10 mouse cellular contexts compared by ENCODE assay signal in the genomic region with DNA sequence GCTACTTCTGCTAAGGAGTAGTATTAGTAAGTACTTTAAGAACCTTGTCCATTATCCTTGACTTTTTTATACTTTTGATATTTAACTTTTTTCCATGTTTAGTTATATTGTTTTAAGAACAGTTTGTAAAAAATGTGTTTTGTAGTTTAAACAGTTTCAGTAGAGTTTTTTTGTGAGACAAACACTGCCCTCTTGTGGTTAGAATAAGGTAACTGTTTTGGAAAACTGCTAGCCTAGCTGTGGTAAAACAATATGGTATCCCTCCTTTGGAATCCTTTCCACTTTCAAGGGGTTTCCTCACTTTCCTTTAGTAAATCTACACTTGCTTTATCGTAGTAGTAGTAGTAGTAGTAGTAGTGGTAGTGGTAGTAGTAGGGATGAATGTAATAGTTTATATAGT. TPM values are rescaled to one million over a fixed set of nuclear protein-coding genes. Genes with fewer than 3 reads are reported as not detected.
DNase-seq lines count a peak whose midpoint lies in the region; ATAC-seq and TF ChIP-seq lines count a peak whose summit lies in the region.
"Had no signal": no experiment of that assay in that cellular context is flagged by ENCODE, and none has a peak within 500 bp of the region (broad histone marks: within the 10 kb centered on the region; RNA-seq: fewer than 3 reads in every experiment).

No protein-coding gene starts in this region.

- 100% methylated on average over 1 of the region's 1 CpGs for WGBS in intestine, postnatal 0 days
- whole genome bisulfite sequencing in intestine, embryonic 15.5 days = 100% methylated on average over 1 of the region's 1 CpGs

- no peaks in the 10 kb centered on the region for H3K27me3 ChIP-seq in intestine, postnatal 0 days (replicated peaks; ENCODE audit: control insufficient read depth, insufficient read depth, low read length)
- no peaks in the 10 kb centered on the region for H3K27me3 ChIP-seq in intestine, embryonic 15.5 days (replicated peaks)
- H3K27me3 ChIP-seq: embryonic facial prominence, embryonic 15.5 days had no signal

- no peak overlapping the region for H3K27ac ChIP-seq in intestine, postnatal 0 days (ENCODE audit: low read depth, low read length)
- H3K27ac ChIP-seq in intestine, embryonic 15.5 days = no peak overlapping the region
- H3K27ac ChIP-seq: embryonic facial prominence, embryonic 15.5 days had no signal

- H3K4me2 ChIP-seq in intestine, postnatal 0 days (replicated peaks; ENCODE audit: low read depth) = no peak overlapping the region
- H3K4me2 ChIP-seq in intestine, embryonic 15.5 days (replicated peaks) = no peak overlapping the region
- H3K4me2 ChIP-seq: embryonic facial prominence, embryonic 15.5 days had no signal

- peak; percentile 59 for TF ChIP-seq CTCF in intestine, postnatal 0 days (IDR thresholded peaks at IDR 0.05; ENCODE audit: low read depth)

- no peak for ATAC-seq in intestine, postnatal 0 days
- ATAC-seq in intestine, embryonic 15.5 days = no peak
- peak; percentile 77 for ATAC-seq in erythroblast, adult 5-6 weeks (replicated peaks; ENCODE audit: low FRiP score, poor library complexity, severe bottlenecking)
- ATAC-seq: hindbrain, embryonic 16.5 days had no signal

- H3K4me3 ChIP-seq in intestine, postnatal 0 days (ENCODE audit: low read depth, low read length) = no peak overlapping the region
- H3K4me3 ChIP-seq in intestine, embryonic 15.5 days (replicated peaks) = no peak overlapping the region
- H3K4me3 ChIP-seq: embryonic facial prominence, embryonic 15.5 days had no signal

- H3K9ac ChIP-seq in intestine, postnatal 0 days (ENCODE audit: low read depth, low read length) = no peak overlapping the region
- no peak overlapping the region for H3K9ac ChIP-seq in intestine, embryonic 15.5 days
- H3K9ac ChIP-seq: embryonic facial prominence, embryonic 15.5 days had no signal

- DNase-seq in 3T3-L1 (ENCODE audit: low read depth, low spot score) = peak; percentile 53
- peak; percentile 56 for DNase-seq in CD4-positive, CD25-positive, alpha-beta regulatory T cell, adult 2 months (ENCODE audit: low read depth, low spot score)
- DNase-seq in cerebellum, postnatal 25 days = no peak
- no peak for DNase-seq in kidney, adult 11 months
- DNase-seq in kidney, postnatal 25 days = no peak

- H3K36me3 ChIP-seq in intestine, postnatal 0 days (ENCODE audit: control insufficient read depth, insufficient read depth) = no peaks in the 10 kb centered on the region
- no peaks in the 10 kb centered on the region for H3K36me3 ChIP-seq in intestine, embryonic 15.5 days

- no peaks in the 10 kb centered on the region for H3K4me1 ChIP-seq in intestine, postnatal 0 days (replicated peaks; ENCODE audit: control insufficient read depth, insufficient read depth, low read length)
- H3K4me1 ChIP-seq in intestine, embryonic 15.5 days (replicated peaks) = no peaks in the 10 kb centered on the region
- H3K4me1 ChIP-seq: embryonic facial prominence, embryonic 15.5 days had no signal

- H3K9me3 ChIP-seq in intestine, postnatal 0 days (ENCODE audit: control insufficient read depth) = no peaks in the 10 kb centered on the region
- no peaks in the 10 kb centered on the region for H3K9me3 ChIP-seq in intestine, embryonic 15.5 days
- H3K9me3 ChIP-seq: embryonic facial prominence, embryonic 15.5 days had no signal

RNA-seq across cellular contexts. Expression of a gene that starts 11.2 kb away (rescaled TPM):
- polyA plus RNA-seq in intestine, postnatal 0 days (2015; fragmentation: Nextera tagmentation; extraction: Ambion mirVana) = 8.3 and 10.3 TPM in 2 replicates
- 18.6 and 18.9 TPM in 2 replicates for polyA plus RNA-seq in intestine, embryonic 15.5 days (2015; fragmentation: Nextera tagmentation; extraction: Ambion mirVana)
- 21.9 and 23.0 TPM in 2 replicates for total RNA-seq in erythroblast, adult 5-6 weeks (2015; ENCODE audit: low replicate concordance)
- 25.2 and 36.8 TPM in 2 replicates for total RNA-seq in erythroblast, adult 5-6 weeks (2017; ENCODE audit: low replicate concordance)

Comparison
In these comparisons a context has a peak if more than half of its experiments do, and no peak if none do; other contexts are left out.
1. DNase-seq: peak in 3T3-L1 (single experiment) and CD4-positive, CD25-positive, alpha-beta regulatory T cell, adult 2 months (single experiment); none in cerebellum, postnatal 25 days (0 of 2), kidney, adult 11 months (single experiment) and kidney, postnatal 25 days (0 of 2).